Mouse (Mus musculus): ENCODE measurements around the gene Gm28372. TPM values are rescaled to one million over a fixed set of nuclear protein-coding genes. Genes with fewer than 3 reads are reported as not detected.

Gene Gm28372
- total and polyA plus RNA-seq, 3 experiments = not detected

DNA sequence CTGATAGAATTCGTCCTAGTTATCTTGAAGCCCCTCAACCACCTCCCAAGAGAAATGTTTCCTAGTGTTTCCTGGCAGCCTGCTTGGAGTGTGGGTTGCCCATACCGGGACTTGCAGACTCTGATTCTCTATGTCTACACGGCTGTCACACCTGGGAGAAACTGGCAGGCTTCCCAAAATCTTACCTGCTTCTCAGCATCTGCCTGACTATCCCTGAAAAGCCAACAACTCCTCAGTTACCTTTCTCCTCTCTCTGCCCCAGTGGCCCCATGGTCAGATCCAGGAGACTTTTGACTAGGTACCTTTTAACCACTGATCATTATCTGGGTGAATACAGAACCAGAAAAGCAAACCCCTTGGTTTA lies 46.7 kb downstream of the Gm28372 start (continued):
- TF ChIP-seq EP300 (IDR thresholded peaks at IDR 0.05; ENCODE audit: low read depth in 1 of 2, low read length in 2 of 2) (no peak), NELFE (IDR thresholded peaks at IDR 0.05; ENCODE audit: low read depth, low read length) (no peak), ZC3H11A (IDR thresholded peaks at IDR 0.05; ENCODE audit: low read depth, low read length) (no peak), TAL1 (IDR thresholded peaks at IDR 0.05; ENCODE audit: low read length) (no peak)

DNA sequence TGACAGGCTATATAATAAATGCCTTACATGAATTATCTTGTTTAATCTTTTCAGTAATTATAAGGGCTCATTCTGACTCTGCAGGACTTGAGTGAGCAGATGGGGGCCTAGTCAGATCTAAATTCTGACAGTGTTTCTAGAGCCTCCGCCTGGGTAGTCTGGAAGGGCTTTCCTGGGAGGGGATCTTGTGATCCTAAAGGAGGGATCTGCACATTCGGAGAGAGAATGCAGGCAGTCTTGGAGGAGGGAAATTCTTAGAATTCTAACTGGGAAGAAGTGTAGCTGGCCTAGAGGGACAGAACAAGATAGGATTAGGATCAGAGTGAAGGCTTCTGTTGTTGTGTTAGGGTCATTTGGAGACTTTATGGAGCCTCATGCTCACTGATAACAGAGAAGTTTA lies 47.2 kb downstream of the Gm28372 start:
- Histone ChIP-seq H3K27me3 (ENCODE audit: control insufficient read depth in 1 of 2, insufficient read depth in 2 of 2, low read length in 2 of 2) (no peaks in the 10 kb centered on the region), H3K27ac (ENCODE audit: control insufficient read depth, low read depth, low read length) (no peak overlapping the region), H3K9me3 (replicated peaks; ENCODE audit: insufficient read depth, low read length) (no peaks in the 10 kb centered on the region), H3K9ac (ENCODE audit: control insufficient read depth, low read depth, low read length, poor library complexity, severe bottlenecking) (no peak overlapping the region), H3K4me3 (ENCODE audit: control insufficient read depth in 1 of 2, insufficient read depth in 1 of 2, low read depth in 2 of 2, low read length in 2 of 2) (peak overlapping the region in 1 of 2 experiments; percentile 23; a peak in 1 of 4 replicates), H3K79me2 (ENCODE audit: control insufficient read depth, insufficient read depth, low read length, poor library complexity) (peaks cover 39% of the 10 kb centered on the region), H3K36me3 (ENCODE audit: control insufficient read depth in 1 of 2, insufficient read depth in 2 of 2, low read length in 2 of 2) (peaks cover 0 to 40% of the 10 kb centered on the region in 2 experiments; a peak in 3 of 4 replicates), H3K4me1 (ENCODE audit: control insufficient read depth in 1 of 2, insufficient read depth in 2 of 2, low read length in 2 of 2) (peaks cover 19 to 32% of the 10 kb centered on the region in 2 experiments)
- no peak for DNase-seq (ENCODE audit: low read depth, low spot score)
- TF ChIP-seq MAFK (IDR thresholded peaks at IDR 0.05; ENCODE audit: borderline replicate concordance, low read depth, low read length) (no peak), KAT2A (conservative IDR thresholded peaks at IDR 0.05; ENCODE audit: low read depth, low read length) (no peak), ETS1 (IDR thresholded peaks at IDR 0.05; ENCODE audit: low read depth, low read length) (no peak)

DNA sequence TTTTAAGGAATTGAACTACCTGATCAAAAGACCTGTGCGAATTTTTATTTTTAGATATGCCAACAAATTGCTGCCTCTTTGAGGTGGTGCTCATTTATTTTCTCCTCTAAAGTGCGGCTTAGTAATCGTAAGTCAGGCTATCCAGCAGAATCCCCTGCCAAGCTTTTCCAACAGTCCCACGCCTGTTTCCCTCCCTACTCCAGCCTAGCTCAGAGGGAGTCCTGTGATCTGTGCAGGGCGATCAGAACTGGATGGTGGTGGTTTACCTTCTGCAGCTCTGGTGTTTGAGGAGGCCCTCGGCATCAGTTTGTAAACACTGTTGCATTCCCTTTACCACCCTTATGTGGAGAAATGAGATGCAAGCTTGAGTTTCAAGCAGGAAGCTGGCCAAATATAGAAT lies 48.4 kb downstream of the Gm28372 start:
- H3K36me3 ChIP-seq (ENCODE audit: control insufficient read depth in 1 of 2, insufficient read depth in 2 of 2, low read length in 2 of 2) = peaks cover 0 to 39% of the 10 kb centered on the region in 2 experiments; a peak in 3 of 4 replicates
- no peak overlapping the region for H3K9ac ChIP-seq (ENCODE audit: control insufficient read depth, low read depth, low read length, poor library complexity, severe bottlenecking)
- no peak for TF ChIP-seq POLR2AphosphoS2 (IDR thresholded peaks at IDR 0.05; ENCODE audit: low read length)
- no peak for TF ChIP-seq EP300 (IDR thresholded peaks at IDR 0.05; ENCODE audit: low read depth in 1 of 2, low read length in 2 of 2)
- no peak for TF ChIP-seq ZMIZ1 (IDR thresholded peaks at IDR 0.05; ENCODE audit: low read depth, low read length)
- no peak for TF ChIP-seq CHD2 (IDR thresholded peaks at IDR 0.05; ENCODE audit: low read length)
- TF ChIP-seq TBP (IDR thresholded peaks at IDR 0.05; ENCODE audit: low read depth, low read length) = no peak
- no peak for TF ChIP-seq MAFK (IDR thresholded peaks at IDR 0.05; ENCODE audit: borderline replicate concordance, low read depth, low read length)
- TF ChIP-seq ETS1 (IDR thresholded peaks at IDR 0.05; ENCODE audit: low read depth, low read length) = no peak
- no peak for TF ChIP-seq NELFE (IDR thresholded peaks at IDR 0.05; ENCODE audit: low read depth, low read length)
- H3K27me3 ChIP-seq (ENCODE audit: control insufficient read depth in 1 of 2, insufficient read depth in 2 of 2, low read length in 2 of 2) = no peaks in the 10 kb centered on the region
- DNase-seq (ENCODE audit: low read depth, low spot score) = no peak
- peaks cover 43% of the 10 kb centered on the region for H3K79me2 ChIP-seq (ENCODE audit: control insufficient read depth, insufficient read depth, low read length, poor library complexity)
- peaks cover 19 to 32% of the 10 kb centered on the region in 2 experiments for H3K4me1 ChIP-seq (ENCODE audit: control insufficient read depth in 1 of 2, insufficient read depth in 2 of 2, low read length in 2 of 2)
- no peak overlapping the region for H3K4me3 ChIP-seq (ENCODE audit: control insufficient read depth in 1 of 2, insufficient read depth in 1 of 2, low read depth in 2 of 2, low read length in 2 of 2)
- no peaks in the 10 kb centered on the region for H3K9me3 ChIP-seq (replicated peaks; ENCODE audit: insufficient read depth, low read length)
- H3K27ac ChIP-seq (ENCODE audit: control insufficient read depth, low read depth, low read length) = no peak overlapping the region

DNA sequence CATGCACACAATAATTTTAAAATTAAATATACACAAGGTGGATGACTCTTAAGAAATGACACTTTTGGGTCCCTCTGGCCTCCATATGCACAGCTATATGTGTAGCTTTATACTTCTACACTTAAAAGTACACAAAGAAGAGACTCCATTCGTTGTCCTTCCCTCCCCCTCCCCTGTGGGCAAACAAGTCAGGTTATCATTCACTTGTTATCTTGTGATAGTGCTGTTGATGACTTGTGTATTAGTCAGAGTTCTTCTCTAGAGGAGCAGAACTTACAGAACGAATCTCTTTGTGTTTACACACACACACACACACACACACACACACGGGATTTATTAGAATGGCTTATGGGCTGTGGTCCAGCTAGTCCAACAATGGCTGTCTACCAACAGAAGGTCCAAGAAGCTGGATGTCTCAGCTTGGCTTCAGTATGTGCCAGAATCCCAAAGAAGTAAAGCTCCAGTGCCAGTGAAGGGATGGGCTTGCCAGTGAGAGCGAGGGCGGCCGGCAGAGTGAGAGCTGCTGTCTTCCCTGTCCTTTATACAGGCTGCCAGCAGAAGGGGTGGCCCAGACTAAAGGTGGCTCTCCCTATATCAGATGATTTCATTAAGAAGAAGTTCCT lies 49.8 kb downstream of the Gm28372 start:
- Histone ChIP-seq H3K4me1 (ENCODE audit: control insufficient read depth in 1 of 2, insufficient read depth in 2 of 2, low read length in 2 of 2) (peaks cover 19 to 26% of the 10 kb centered on the region in 2 experiments), H3K27ac (ENCODE audit: control insufficient read depth, low read depth, low read length) (no peak overlapping the region), H3K9me3 (replicated peaks; ENCODE audit: insufficient read depth, low read length) (no peaks in the 10 kb centered on the region), H3K9ac (ENCODE audit: control insufficient read depth, low read depth, low read length, poor library complexity, severe bottlenecking) (no peak overlapping the region), H3K36me3 (ENCODE audit: control insufficient read depth in 1 of 2, insufficient read depth in 2 of 2, low read length in 2 of 2) (peaks cover 0 to 31% of the 10 kb centered on the region in 2 experiments; a peak in 3 of 4 replicates), H3K79me2 (ENCODE audit: control insufficient read depth, insufficient read depth, low read length, poor library complexity) (peaks cover 49% of the 10 kb centered on the region), H3K27me3 (ENCODE audit: control insufficient read depth in 1 of 2, insufficient read depth in 2 of 2, low read length in 2 of 2) (no peaks in the 10 kb centered on the region), H3K4me3 (ENCODE audit: control insufficient read depth in 1 of 2, insufficient read depth in 1 of 2, low read depth in 2 of 2, low read length in 2 of 2) (no peak overlapping the region)
- DNase-seq (ENCODE audit: low read depth, low spot score) = no peak
- TF ChIP-seq TAL1 (IDR thresholded peaks at IDR 0.05; ENCODE audit: low read length) (no peak), GATA1 (IDR thresholded peaks at IDR 0.05; ENCODE audit: low read depth, low read length) (peak; percentile 9; the same call in 1 of the 2 replicates), MAX (IDR thresholded peaks at IDR 0.05; ENCODE audit: low read length) (no peak)
